Mouse (Mus musculus): Measurements from ENCODE around the gene Gm3371.
"Not testable (repeated sequence)": the region's sequence is repeated elsewhere in the genome, so short reads cannot be mapped to it uniquely, and the experiment has no call there.

GRCm38 (mm10) chr14:44362301-44362700, 48.2 kb downstream of the Gm3371 start:
- TF ChIP-seq CTCF (conservative IDR thresholded peaks at IDR 0.05; ENCODE audit: insufficient read depth, insufficient read length, low read depth, low read length); POLR2A (IDR thresholded peaks at IDR 0.05; ENCODE audit: low read depth, low read length): not testable (repeated sequence)

Data from kidney, adult 2 months (tissue).